Mouse (Mus musculus) intestine, embryonic 14.5 days (tissue): ENCODE measurements around the gene Pdilt. TPM values are rescaled to one million over a fixed set of nuclear protein-coding genes. Genes with fewer than 3 reads are reported as not detected.

Source experiments
- ATAC-seq: fragments of 200-750 bp; cut with Nextera tagmentation; replicated peaks from 2 replicates; pipeline ENCODE4 v1.8.0; 2017; ENCODE audit warnings: low read depth, moderate number of reproducible peaks, moderate TSS enrichment, moderate library complexity; ENCODE audit not compliant: low FRiP score, low TSS enrichment
- DNase-seq: peaks from one replicate; pipeline ENCODE4 v3.0.0-alpha.2; 2018; ENCODE audit warnings: low spot score
- H3K27ac ChIP-seq: fragments of 300-500 bp; sonication (generic); 2 replicates; pipeline ENCODE4 v1.5.1; 2014; ENCODE audit warnings: low read depth, mild to moderate bottlenecking, control low read depth
- H3K27me3 ChIP-seq: fragments of 300-500 bp; sonication (generic); replicated peaks from 2 replicates; pipeline ENCODE4 v1.6.1; 2014; ENCODE audit warnings: low read length, control low read depth; ENCODE audit not compliant: control insufficient read depth, insufficient read depth
- H3K36me3 ChIP-seq: fragments of 300-500 bp; sonication (generic); 2 replicates; pipeline ENCODE4 v1.6.1; 2014; ENCODE audit warnings: low read length, control low read depth; ENCODE audit not compliant: control insufficient read depth, insufficient read depth
- H3K4me1 ChIP-seq: fragments of 300-500 bp; sonication (generic); replicated peaks from 2 replicates; pipeline ENCODE4 v1.6.1; 2014; ENCODE audit warnings: low read length, control low read depth, mixed read lengths; ENCODE audit not compliant: control insufficient read depth, insufficient read depth
- H3K4me2 ChIP-seq: fragments of 300-500 bp; sonication (generic); 2 replicates; pipeline ENCODE4 v1.6.1; 2014; ENCODE audit warnings: low read length
- H3K4me3 ChIP-seq: fragments of 300-500 bp; sonication (generic); 2 replicates; pipeline ENCODE4 v1.5.1; 2014; ENCODE audit warnings: low read depth, low read length, control low read depth, mixed read lengths
- H3K9ac ChIP-seq: fragments of 300-500 bp; sonication (generic); 2 replicates; pipeline ENCODE4 v1.6.1; 2014; ENCODE audit warnings: mild to moderate bottlenecking, low read length
- H3K9me3 ChIP-seq: fragments of 300-500 bp; sonication (generic); 2 replicates; pipeline ENCODE4 v1.6.1; 2016; ENCODE audit warnings: low read length, control low read depth; ENCODE audit not compliant: control insufficient read depth
- WGBS: fragments of 180-500 bp; shearing (Covaris S2); extraction: QIAGEN DNeasy Blood & Tissue Kit; methylation state at CpG from one replicate; pipeline ENCODE4 v1.1.7; 2014; 5-methylcytosine and 5-hydroxymethylcytosine counted together
- polyA plus RNA-seq: library from polyadenylated mRNA; unstranded; fragments of >200 nt; fragmentation: Nextera tagmentation; extraction: Ambion mirVana; gene quantifications from 2 replicates; pipeline ENCODE4 v1.2.1, GENCODE M21; 2014

Gene Pdilt
- polyA plus RNA-seq, 1 experiment from 2014 or later, result not detected

DNA sequence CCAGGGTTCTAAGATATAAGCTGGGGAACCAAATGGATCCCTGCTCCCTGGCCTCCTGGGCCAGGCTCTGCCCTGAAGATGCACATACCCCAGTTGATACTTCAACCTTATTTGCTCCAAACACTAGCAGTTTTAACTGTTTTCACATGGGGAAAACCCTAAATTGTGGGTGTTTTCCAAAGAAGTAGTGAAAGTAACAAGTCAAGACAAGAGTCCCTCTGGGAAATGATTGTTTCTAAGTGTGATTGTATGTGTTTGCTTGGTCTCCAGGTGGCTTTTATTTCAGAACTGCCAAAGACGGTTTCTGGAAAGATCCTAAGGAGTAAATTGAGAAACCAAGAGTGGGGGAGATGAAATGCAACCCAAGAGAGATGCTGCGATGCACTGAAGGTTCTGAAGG is 19.2 kb upstream of the Pdilt start:
- DNase-seq (no peak), ATAC-seq (no peak)
- no peaks in the 10 kb centered on the region for H3K27me3 ChIP-seq
- no peak overlapping the region for H3K4me3 ChIP-seq
- H3K9ac ChIP-seq, result no peak overlapping the region
- 77% methylated on average over 2 of the region's 2 CpGs for WGBS
- no peaks in the 10 kb centered on the region for H3K9me3 ChIP-seq
- H3K4me2 ChIP-seq, result no peak overlapping the region
- H3K27ac ChIP-seq, result no peak overlapping the region
- no peaks in the 10 kb centered on the region for H3K36me3 ChIP-seq
- no peaks in the 10 kb centered on the region for H3K4me1 ChIP-seq

- ATAC-seq (no peak), DNase-seq (no peak)
- Histone ChIP-seq H3K4me3 (no peak overlapping the region), H3K27me3 (no peaks in the 10 kb centered on the region), H3K27ac (no peak overlapping the region), H3K9ac (no peak overlapping the region), H3K9me3 (no peaks in the 10 kb centered on the region), H3K4me1 (no peaks in the 10 kb centered on the region), H3K4me2 (no peak overlapping the region), H3K36me3 (no peaks in the 10 kb centered on the region)
- 87% methylated on average over 2 of the region's 2 CpGs for WGBS
These were observed 11.1 kb upstream of the Pdilt start for GRCm38 (mm10) chr7:119534389-119534788.

DNA sequence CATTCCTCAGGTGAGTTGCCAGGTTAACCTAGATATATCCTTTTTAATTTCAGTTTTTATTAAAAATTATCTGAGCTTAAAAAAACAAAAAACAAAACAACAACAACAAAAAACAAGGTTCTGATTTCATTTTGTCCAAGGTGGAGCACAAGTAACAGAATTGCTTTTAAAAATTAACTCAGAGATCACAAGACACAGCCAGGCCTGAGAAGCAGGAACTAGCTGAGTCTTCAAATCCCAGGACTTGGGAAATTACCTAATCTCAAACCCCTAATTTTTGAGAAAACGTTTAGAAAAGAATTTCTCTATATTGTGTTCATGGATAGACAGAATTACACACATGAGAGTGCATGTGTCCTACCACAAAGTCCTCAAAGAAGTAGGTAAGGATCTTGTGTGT is 9.6 kb upstream of the Pdilt start:
- no peak overlapping the region for H3K4me2 ChIP-seq
- no peaks in the 10 kb centered on the region for H3K36me3 ChIP-seq
- no peak overlapping the region for H3K27ac ChIP-seq
- H3K4me3 ChIP-seq, result no peak overlapping the region
- WGBS, result 48% methylated on average over 1 of the region's 1 CpGs
- DNase-seq, result no peak
- H3K9me3 ChIP-seq, result no peaks in the 10 kb centered on the region
- no peak for ATAC-seq
- no peak overlapping the region for H3K9ac ChIP-seq
- H3K4me1 ChIP-seq, result no peaks in the 10 kb centered on the region
- no peaks in the 10 kb centered on the region for H3K27me3 ChIP-seq

DNA sequence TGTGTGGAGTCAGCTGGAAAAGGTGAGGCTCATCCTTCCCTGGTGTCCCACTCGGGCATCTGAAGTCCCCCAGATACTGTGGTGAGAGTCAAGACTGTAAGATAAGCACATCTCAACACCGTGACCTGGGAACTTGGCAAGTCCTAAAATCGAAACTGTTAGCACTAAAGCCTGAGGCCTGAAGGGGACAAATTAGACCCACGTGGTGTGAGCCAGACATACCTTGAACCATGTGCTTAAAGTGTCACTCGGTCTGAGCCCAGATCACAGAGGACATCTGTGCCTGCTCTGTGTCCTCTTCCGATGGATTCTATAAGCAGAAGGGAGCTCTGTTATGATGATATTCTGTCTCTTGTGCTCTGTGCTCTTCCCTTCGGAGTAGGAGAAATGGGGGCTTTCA is 5.3 kb upstream of the Pdilt start:
- no peaks in the 10 kb centered on the region for H3K27me3 ChIP-seq
- H3K9ac ChIP-seq, result no peak overlapping the region
- 75% methylated on average over 7 of the region's 7 CpGs for WGBS
- no peak overlapping the region for H3K4me2 ChIP-seq
- H3K4me1 ChIP-seq, result no peaks in the 10 kb centered on the region
- DNase-seq (no peak), ATAC-seq (no peak)
- no peaks in the 10 kb centered on the region for H3K9me3 ChIP-seq
- H3K27ac ChIP-seq, result no peak overlapping the region
- H3K4me3 ChIP-seq, result no peak overlapping the region
- H3K36me3 ChIP-seq, result no peaks in the 10 kb centered on the region

GRCm38 (mm10) chr7:119527548-119527947 is 4.3 kb upstream of the Pdilt start:
- Histone ChIP-seq H3K4me2 (no peak overlapping the region), H3K27me3 (no peaks in the 10 kb centered on the region), H3K9ac (no peak overlapping the region), H3K4me3 (no peak overlapping the region), H3K27ac (no peak overlapping the region), H3K36me3 (no peaks in the 10 kb centered on the region), H3K9me3 (no peaks in the 10 kb centered on the region), H3K4me1 (no peaks in the 10 kb centered on the region)
- ATAC-seq (no peak), DNase-seq (no peak)
- WGBS, result 57% methylated on average over 2 of the region's 2 CpGs

GRCm38 (mm10) chr7:119527135-119527534 is 3.8 kb upstream of the Pdilt start:
- Histone ChIP-seq H3K9ac (no peak overlapping the region), H3K27me3 (no peaks in the 10 kb centered on the region), H3K4me1 (no peaks in the 10 kb centered on the region), H3K9me3 (no peaks in the 10 kb centered on the region), H3K27ac (no peak overlapping the region), H3K36me3 (no peaks in the 10 kb centered on the region), H3K4me3 (no peak overlapping the region), H3K4me2 (no peak overlapping the region)
- DNase-seq (no peak), ATAC-seq (no peak)
- WGBS, result 94% methylated on average over 1 of the region's 1 CpGs

DNA sequence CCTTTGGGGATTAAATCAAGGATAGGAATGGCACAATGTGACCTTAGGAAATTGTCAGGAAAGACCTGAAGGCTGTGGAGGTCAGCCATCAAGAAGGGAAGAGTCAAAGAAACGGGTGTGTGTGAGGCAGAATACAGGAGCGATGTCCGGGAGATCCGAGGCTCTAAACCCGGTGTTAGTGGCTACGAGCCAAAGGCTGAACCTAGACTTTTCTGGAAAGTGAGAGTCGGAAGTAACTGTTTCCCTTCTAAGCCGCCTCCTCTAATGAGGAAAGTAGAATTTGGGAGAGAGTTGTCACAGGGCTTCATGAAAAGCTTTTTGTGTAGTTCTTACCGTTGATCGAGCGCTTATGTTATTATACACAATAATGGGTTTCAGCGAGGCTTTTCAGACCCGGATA is 3.2 kb upstream of the Pdilt start:
- WGBS, result 79% methylated on average over 13 of the region's 13 CpGs
- Histone ChIP-seq H3K4me3 (no peak overlapping the region), H3K27ac (no peak overlapping the region), H3K36me3 (no peaks in the 10 kb centered on the region), H3K27me3 (no peaks in the 10 kb centered on the region), H3K9me3 (no peaks in the 10 kb centered on the region), H3K4me1 (no peaks in the 10 kb centered on the region), H3K4me2 (no peak overlapping the region), H3K9ac (no peak overlapping the region)
- ATAC-seq (no peak), DNase-seq (no peak)

GRCm38 (mm10) chr7:119525881-119526281 is 2.6 kb upstream of the Pdilt start:
- Histone ChIP-seq H3K4me3 (no peak overlapping the region), H3K27ac (no peak overlapping the region), H3K4me2 (no peak overlapping the region), H3K27me3 (no peaks in the 10 kb centered on the region), H3K9ac (no peak overlapping the region), H3K4me1 (no peaks in the 10 kb centered on the region), H3K36me3 (no peaks in the 10 kb centered on the region), H3K9me3 (no peaks in the 10 kb centered on the region)
- 19% methylated on average over 2 of the region's 2 CpGs for WGBS
- ATAC-seq, result no peak
- DNase-seq, result no peak

DNA sequence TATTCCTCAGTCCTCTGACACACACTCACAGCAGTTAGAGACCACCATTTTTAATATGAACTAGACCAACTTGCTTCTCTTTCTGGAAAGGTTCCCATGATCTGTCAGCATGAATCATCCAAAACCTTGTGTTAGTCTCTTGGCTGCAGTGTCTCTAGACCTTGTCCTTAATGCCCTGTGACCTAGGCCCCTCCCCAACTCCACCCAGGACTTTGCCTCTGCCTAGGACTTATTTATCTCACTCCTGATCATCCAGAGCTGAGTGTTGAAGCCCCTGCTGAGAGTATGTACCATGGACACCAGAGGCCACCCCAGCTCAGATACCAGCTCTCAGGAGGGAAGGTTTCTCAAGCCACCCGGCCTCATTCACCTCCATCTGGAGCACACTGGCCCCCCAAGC is 904 bp downstream of the Pdilt start:
- Histone ChIP-seq H3K9ac (no peak overlapping the region), H3K9me3 (no peaks in the 10 kb centered on the region), H3K4me1 (no peaks in the 10 kb centered on the region), H3K27me3 (no peaks in the 10 kb centered on the region), H3K4me2 (no peak overlapping the region), H3K4me3 (no peak overlapping the region), H3K27ac (no peak overlapping the region), H3K36me3 (no peaks in the 10 kb centered on the region)
- 76% methylated on average over 1 of the region's 1 CpGs for WGBS
- DNase-seq (no peak), ATAC-seq (no peak)
